Mouse (Mus musculus) heart, postnatal 14 days (tissue): ENCODE measurements around the gene Vmn2r7. TPM values are rescaled to one million over a fixed set of nuclear protein-coding genes. Genes with fewer than 3 reads are reported as not detected.
A peak's percentile ranks its signal among the peaks of the same experiment; 100 is the strongest.
"Not testable (repeated sequence)": the region's sequence is repeated elsewhere in the genome, so short reads cannot be mapped to it uniquely, and the experiment has no call there.

ENCODE experiments used
- DNase-seq, 2 experiments: peaks; one replicate each; pipeline ENCODE4 v3.0.0; 2021 to 2022
- intact Hi-C: fragments of 180-260 bp; cut with DNase I; formaldehyde crosslinking; loops from one replicate; pipeline ENCODE4 v1.15.1; 2025
- long read RNA-seq, 2 experiments: library from polyadenylated mRNA; stranded (forward); transcript quantifications; one replicate each; pipeline ENCODE4 v2.0.0; 2021
- total RNA-seq, 2 experiments: library from RNA; stranded (reverse); gene quantifications; 2 replicates each; pipeline ENCODE4 v1.2.3; 2021

The Vmn2r7 gene
- total RNA-seq: not detected
- long read RNA-seq, experiment 1: 0 reads
- long read RNA-seq, experiment 2: 0 reads

DNA sequence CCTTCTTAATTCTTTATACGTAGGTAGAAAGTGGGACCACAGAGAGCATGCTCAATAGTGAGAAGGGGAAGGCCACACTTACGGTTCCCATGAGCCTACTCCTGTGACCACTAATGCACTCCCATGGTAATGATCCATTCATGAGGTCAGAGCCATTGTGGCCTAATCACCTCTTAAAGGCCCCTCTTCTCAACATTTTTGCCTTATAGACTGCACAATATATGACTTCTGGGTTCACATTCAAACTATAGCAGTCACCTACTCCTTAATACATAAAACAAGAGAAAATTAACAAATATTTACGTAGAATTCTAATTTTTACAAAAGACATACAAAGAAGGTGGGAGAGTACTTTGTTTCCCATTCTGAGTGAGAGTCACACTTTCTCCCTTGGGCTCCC lies at the start of gene Vmn2r7:
Gene Vmn2r7 (minus strand): TSS at position 101 of the 400 bp plus-strand sequence.
- DNase-seq, intact Hi-C loops: not testable (repeated sequence)

DNA sequence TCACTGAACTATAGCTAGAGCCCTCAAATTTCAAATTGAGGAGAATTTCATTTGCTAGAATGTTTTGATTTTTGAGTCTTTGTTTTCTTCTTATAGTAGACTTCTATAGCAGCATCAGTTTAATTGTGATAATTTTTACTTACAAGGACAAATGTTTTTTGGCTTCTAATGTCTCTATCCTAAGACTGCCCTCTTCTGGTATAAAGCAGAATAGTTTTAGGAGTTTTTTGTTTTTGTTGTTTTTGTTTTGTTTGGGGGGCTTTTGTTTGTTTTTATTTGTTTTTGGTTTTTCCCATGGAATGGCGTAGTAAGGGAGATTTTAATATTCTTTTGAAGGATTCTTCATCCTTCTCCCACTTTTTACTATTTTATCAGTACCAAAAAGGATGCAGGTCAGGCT lies 45.2 kb upstream of the Vmn2r7 start:
- DNase-seq: no peak
- intact Hi-C loops: no loop called here

DNA sequence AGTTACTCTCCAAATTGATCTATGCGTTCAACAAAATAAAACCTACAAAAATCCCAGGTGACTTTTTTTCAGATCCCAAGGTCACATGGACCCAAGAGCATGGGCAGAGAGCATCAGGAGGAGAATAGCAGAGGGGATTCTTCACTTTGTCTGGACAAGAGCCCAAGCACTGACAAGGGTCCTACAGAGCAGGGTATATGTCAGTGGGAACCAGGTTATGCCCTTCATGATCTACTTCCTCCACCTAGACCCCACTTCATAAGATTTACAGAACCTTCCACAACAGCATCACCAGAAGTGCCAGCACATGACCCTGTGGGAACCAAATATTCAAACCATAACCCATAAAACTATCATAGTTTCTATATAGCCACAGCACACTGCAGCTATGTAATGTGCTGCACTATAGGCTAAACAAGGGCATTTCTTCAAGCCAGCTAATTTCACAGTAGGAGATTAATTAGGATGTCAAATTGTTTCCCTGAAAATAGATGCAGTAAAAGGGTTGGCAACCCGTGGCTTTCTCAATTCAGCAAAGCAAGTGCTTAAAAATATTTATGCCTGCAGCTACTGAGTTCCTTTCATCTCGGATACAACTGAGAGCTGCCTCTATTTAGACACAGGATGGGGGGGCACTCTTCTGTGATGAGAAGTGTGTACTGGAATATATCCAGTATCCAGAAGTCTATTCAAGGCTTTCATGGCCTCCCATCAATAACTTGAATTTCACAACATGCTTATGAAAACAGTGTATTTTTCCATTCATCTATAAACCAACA lies 33.8 kb upstream of the Vmn2r7 start:
- intact Hi-C loops: no loop called here
- no peak for DNase-seq

DNA sequence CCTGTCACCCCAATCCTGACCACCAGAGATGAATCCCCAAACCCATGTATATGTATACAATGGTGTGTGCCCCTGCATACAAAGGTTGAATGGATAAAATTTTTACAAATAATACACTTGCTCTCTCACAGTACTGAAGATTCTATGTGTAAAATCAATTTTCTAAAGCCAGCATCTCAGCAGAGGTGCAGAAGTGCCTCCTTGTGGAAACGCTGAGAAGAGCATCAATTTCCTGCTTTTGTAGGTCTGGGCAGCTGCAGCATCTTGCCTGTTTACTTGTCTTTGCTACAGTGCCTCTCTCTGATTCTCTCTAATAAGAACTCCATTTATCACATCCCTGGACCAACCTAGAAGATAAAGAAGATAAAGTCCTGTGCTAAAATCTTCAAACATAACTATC lies 32.1 kb upstream of the Vmn2r7 start:
- no peak for DNase-seq
- intact Hi-C loops: no loop called here

DNA sequence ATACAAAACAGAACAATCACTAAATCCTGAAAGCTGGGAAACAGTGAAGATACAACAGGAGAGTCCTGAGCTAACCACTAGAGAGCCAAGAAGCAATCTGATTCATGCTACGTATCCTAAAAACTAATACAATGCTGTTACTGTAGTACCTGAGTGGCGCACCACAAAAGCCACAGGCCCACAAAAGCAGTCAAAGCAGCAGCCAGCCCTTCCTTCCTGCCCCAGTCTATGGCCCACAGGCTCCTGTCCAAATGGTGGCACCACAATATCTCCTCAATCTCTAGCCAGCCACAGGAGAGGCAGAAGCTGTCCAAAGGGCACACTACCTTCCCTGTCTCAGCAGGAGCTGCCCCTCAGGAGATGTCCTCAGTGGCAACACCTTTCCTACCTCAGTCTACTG lies 1.7 kb downstream of the Vmn2r7 start:
- DNase-seq: no peak
- intact Hi-C loops: no loop called here

DNA sequence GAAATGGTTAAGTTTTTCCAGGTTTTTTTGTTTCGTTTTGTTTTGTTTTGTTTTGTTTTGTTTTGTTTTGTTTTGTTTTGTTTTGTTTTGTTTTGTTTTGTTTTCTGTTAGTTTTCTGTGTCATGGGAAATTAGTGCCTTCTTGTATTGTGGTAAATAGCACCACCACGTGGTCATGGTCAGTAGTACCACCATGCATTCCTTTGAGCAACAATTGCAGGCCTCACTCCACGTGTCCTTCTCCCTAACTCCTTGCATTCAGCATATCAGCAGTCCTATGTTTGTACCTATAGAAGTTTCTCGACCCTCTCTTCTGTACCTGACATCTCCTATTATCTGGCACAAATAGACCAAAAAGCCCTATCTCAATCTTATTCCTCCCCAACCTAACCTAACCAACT lies 2.3 kb downstream of the Vmn2r7 start:
- intact Hi-C loops: no loop called here
- DNase-seq: peak; percentile 26 to 59

DNA sequence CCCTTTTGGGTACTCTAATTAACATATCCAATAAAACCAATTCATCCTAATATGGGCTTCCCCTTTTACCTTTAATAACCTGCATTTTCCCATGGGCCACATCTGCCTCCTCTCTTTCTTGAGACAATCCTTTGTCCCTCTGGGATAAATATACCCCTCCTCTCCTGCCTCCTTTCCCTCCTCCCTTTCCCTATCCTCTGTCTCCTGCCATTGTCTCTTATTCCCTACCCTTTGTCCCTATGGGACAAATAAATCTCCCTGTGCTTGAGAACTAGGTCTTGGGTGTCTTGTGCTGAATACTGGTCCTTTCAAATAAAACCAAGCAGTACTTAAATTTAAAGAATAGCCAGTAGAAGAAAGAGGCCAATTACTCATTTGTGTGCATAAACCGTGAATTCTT lies 13.4 kb downstream of the Vmn2r7 start:
- intact Hi-C loops: no loop called here
- DNase-seq: no peak

DNA sequence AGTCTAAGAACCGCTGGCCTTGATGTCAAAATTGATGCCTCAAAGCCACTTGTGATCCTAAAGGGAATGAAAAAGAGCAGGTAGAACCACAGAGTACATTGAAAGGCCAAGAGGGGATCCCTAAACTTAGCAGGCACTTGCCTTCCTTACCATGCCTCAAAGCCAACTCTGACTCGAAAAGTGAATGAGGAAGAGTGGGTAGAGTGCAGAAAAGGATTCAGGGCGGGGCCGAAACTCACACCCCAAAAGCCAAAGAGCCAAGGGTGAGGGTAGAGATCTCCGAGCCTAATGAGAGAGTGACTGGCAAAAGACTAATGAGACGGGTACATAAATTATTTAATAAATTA lies 53.3 kb downstream of the Vmn2r7 start:
- DNase-seq: no peak
- intact Hi-C loops: loop anchor here (2.0 kb wide), 1 partner anchor 750 kb away; no protein-coding TSS in a partner anchor

DNA sequence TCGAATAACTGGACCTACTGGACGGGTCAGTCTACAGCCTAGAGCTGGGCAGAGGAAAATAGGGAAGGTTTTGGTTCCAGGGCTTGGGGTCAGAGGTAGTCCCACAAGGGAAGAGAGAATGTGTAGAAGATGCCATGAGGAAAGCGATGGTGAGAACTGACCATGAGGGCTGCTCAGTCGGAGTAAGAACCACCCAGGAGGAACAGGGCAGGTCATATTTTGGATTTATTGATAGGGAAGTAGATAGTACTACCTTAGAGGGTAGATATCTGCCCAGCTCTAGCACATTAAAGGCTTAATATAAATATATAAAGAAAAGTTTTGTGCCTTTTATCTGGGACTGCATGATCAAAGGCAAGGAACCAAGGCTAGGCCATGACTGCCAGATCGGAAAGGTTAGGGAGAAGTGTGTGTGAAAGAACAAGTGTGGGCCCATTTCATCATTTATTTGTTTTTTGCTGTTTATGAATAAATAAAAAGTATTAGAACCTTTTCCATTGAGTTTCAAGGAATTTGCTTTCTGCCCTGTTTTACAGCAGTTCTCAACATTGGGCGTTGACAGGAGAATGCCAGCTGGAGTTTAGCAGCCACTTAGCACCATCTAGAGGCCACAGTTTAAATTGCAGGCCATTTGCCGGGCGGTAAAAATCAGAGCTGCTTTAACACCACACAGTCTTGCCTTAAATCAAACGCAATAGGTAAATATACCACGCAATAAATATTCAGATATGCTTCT lies 53.9 kb downstream of the Vmn2r7 start:
- intact Hi-C loops: loop anchor here (2.0 kb wide), 1 partner anchor 750 kb away; no protein-coding TSS in a partner anchor
- peak; percentile 47 to 71 for DNase-seq

DNA sequence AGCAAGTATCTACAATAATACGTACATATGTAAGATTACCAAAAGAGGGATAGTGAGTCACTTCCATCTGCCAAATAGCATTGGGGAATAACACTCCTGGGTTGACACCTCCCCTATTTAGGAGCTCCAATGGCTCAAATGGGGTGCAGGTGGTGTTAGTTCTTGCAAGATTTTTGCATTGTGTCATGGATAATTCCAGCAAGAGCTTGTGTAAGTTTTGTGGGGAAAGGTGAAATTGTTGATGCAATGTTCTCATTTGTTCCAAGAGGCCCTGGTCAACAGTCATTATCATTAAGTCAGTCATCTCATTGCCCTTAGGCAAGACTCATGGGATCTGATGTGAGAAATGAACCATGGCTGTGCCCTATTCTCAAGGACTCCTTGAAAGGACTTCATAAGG lies 61.7 kb downstream of the Vmn2r7 start:
- intact Hi-C loops: no loop called here
- DNase-seq: no peak

DNA sequence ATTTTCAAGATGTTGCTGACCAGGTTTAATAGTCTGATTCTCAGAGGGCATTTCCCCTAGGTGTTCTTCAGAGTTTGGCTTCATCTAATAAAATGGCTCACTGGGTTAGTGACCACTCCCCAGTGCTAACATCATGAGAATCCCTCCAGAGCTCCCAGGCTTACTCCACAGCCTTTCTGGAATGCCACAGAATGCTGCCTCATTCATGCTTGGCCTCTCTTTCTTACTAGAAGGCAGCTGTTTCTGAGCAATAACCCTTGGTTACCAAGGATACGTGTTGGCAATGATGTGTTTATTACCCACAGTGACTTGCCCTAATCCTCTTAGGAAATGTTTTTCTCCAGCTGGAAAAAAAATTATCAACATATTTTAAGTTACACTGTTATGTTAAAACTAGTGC lies 72.4 kb downstream of the Vmn2r7 start:
- no peak for DNase-seq
- intact Hi-C loops: no loop called here

DNA sequence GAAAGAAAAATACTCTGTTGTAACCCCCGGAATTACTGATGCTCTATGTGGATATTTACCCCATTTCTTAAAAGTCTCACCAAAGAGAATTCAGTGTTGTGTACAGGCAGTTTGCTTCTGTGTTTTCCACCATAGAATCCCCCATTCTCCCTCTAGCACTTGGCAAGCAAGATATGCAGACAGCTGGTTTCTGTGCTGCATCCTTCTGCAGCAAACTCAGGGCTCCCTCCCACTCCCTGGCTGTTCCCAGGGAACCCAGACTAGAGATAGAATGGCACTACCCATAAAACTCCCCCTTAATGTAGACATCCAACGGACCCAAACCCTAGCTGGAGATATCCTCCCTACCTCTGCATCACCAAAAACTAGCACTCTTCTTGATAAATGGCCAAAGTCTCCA lies 88.4 kb downstream of the Vmn2r7 start:
- no peak for DNase-seq
- intact Hi-C loops: no loop called here

DNA sequence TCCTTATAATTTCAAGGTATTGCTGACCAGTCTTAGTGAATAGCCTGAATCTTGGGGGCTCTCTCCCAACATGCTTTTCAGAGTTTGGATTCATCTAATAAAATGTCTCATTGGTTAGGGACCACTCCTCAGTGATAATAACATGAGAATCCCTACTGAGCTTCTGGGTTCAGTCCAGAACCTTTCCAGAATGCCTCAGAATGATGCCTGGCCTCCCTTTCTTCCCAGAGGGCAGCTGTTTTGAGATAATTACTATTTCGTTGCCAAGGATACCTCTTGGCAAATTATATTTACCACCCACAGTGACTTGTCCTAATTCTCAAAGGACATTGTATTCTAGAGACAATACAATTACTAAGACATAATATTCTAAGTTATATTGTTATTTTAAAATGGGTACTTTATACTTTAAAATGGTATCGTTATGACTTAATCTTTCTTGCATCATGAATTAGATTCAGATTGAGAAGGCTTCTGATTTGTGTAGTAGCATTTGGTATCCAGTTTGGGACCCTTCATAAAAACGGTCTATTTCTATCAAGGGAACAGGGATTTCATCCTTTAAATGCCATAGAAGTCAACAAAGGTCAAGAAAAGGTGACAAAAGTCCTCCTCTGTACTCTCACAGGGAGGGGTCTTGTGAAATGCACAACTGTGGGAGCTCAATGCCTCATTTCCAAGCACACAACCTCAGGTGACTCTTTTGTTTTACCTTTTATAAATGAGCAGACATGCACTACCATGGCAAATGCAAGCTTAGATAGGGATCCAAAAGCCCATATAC lies 117.2 kb downstream of the Vmn2r7 start:
- DNase-seq, intact Hi-C loops: not testable (repeated sequence)

DNA sequence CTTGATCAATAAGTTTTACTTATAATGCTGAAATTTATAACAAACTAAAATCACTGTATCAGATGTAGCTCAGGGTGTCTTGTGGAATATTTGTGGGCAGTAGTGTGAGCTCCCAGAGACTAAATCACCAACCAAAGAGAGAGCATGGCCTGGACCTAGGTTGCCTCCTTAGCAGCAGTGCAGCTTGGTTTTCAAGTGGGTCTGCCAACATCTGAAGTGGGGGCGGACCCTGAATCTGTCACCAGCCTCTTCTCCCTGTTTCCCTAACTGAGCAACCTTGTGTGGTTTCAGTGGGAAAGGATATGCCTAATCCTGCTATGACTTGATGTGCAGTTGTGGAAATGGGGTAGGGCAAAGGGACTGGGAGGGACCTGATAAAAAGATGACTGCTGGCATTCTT lies 118.8 kb downstream of the Vmn2r7 start:
- DNase-seq, intact Hi-C loops: not testable (repeated sequence)

DNA sequence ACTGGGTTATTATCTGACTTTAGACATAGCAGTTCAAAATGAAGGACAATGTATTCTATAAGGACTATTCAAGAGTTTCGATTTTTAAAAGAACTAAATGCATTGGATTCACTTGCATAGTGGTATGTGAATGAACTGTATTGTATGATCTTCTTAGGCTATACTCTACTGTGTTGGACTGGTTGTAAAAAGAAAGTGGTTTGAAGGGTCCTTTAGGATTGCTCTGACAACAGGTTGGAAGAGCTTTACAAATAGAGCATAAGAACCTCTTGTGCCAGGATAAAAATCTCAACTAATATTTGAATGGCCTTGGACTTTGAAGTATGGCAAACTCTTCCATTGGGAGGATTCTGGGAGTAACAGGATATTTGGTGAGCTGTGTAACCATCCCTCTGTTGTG lies 168.5 kb downstream of the Vmn2r7 start:
- intact Hi-C loops: not testable (repeated sequence)

More for the DNA sequence above, 168.5 kb downstream of the Vmn2r7 start:
- DNase-seq: not testable (repeated sequence)
